ENCODE assay signal across 8 mouse cellular contexts in genomic region chr2:138033379-138034122, GRCm38 (mm10).
DNase-seq lines count a peak whose midpoint lies in the region; ATAC-seq and TF ChIP-seq lines count a peak whose summit lies in the region.

No protein-coding gene starts in this region.

- no peaks in the 10 kb centered on the region for H3K27me3 ChIP-seq in intestine, postnatal 0 days (replicated peaks; ENCODE audit: control insufficient read depth, insufficient read depth, low read length)
- H3K27me3 ChIP-seq in intestine, embryonic 16.5 days (replicated peaks; ENCODE audit: control insufficient read depth, insufficient read depth, low read length) = no peaks in the 10 kb centered on the region
- no peaks in the 10 kb centered on the region for H3K27me3 ChIP-seq in midbrain, embryonic 12.5 days
- H3K27me3 ChIP-seq in spleen, adult 2 months (ENCODE audit: control insufficient read depth, insufficient read depth, low read length) = no peaks in the 10 kb centered on the region

- H3K36me3 ChIP-seq in intestine, postnatal 0 days (ENCODE audit: control insufficient read depth, insufficient read depth) = no peaks in the 10 kb centered on the region
- H3K36me3 ChIP-seq in intestine, embryonic 16.5 days (ENCODE audit: control insufficient read depth, insufficient read depth, low read length) = no peaks in the 10 kb centered on the region
- no peaks in the 10 kb centered on the region for H3K36me3 ChIP-seq in midbrain, embryonic 12.5 days
- no peaks in the 10 kb centered on the region for H3K36me3 ChIP-seq in spleen, adult 2 months (ENCODE audit: control insufficient read depth, insufficient read depth, low read length)

- H3K4me2 ChIP-seq in intestine, postnatal 0 days (replicated peaks; ENCODE audit: low read depth) = no peak overlapping the region
- H3K4me2 ChIP-seq in intestine, embryonic 16.5 days (ENCODE audit: low read depth, low read length) = no peak overlapping the region
- H3K4me2 ChIP-seq in midbrain, embryonic 12.5 days (replicated peaks) = no peak overlapping the region

- peak; percentile 95 for TF ChIP-seq CTCF in intestine, postnatal 0 days (IDR thresholded peaks at IDR 0.05; ENCODE audit: low read depth)
- peak; percentile 39; the same call in 1 of the 2 replicates for TF ChIP-seq CTCF in spleen, adult 2 months (IDR thresholded peaks at IDR 0.05; ENCODE audit: extremely low read depth, insufficient read depth, insufficient read length, insufficient replicate concordance)

- H3K4me3 ChIP-seq in intestine, postnatal 0 days (ENCODE audit: low read depth, low read length) = no peak overlapping the region
- H3K4me3 ChIP-seq in intestine, embryonic 16.5 days (ENCODE audit: low read length) = no peak overlapping the region
- no peak overlapping the region for H3K4me3 ChIP-seq in midbrain, embryonic 12.5 days
- no peak overlapping the region for H3K4me3 ChIP-seq in spleen, adult 2 months (ENCODE audit: extremely low read depth, insufficient read depth, insufficient read length)

- no peak for ATAC-seq in intestine, postnatal 0 days
- ATAC-seq in intestine, embryonic 16.5 days = no peak
- ATAC-seq in midbrain, embryonic 12.5 days (ENCODE audit: low FRiP score, low read depth) = peak; percentile 77

- H3K9ac ChIP-seq in intestine, postnatal 0 days (ENCODE audit: low read depth, low read length) = no peak overlapping the region
- no peak overlapping the region for H3K9ac ChIP-seq in intestine, embryonic 16.5 days (ENCODE audit: low read depth, low read length)
- H3K9ac ChIP-seq in midbrain, embryonic 12.5 days (replicated peaks) = no peak overlapping the region

- no peaks in the 10 kb centered on the region for H3K9me3 ChIP-seq in intestine, postnatal 0 days (ENCODE audit: control insufficient read depth)
- H3K9me3 ChIP-seq in intestine, embryonic 16.5 days (ENCODE audit: control insufficient read depth, low read length) = no peaks in the 10 kb centered on the region
- no peaks in the 10 kb centered on the region for H3K9me3 ChIP-seq in midbrain, embryonic 12.5 days

- 36% methylated on average over 11 of the region's 11 CpGs for WGBS in intestine, postnatal 0 days
- 30% methylated on average over 11 of the region's 11 CpGs for WGBS in intestine, embryonic 16.5 days
- WGBS in midbrain, embryonic 12.5 days = 42% methylated on average over 11 of the region's 11 CpGs
- WGBS in spleen, adult 2 months = 26% methylated on average over 11 of the region's 11 CpGs

- DNase-seq in cerebellum, postnatal 14 days = peak; percentile 93 to 95
- peak; percentile 53 to 75 for DNase-seq in frontal cortex, postnatal 14 days (ENCODE audit: low spot score in 2 of 2)
- DNase-seq in hindlimb bud, embryonic 11.5 days (ENCODE audit: extremely low spot score, low read depth, low spot score) = peak; percentile 42
- DNase-seq in left cerebral cortex, adult 9 months (ENCODE audit: low spot score in 2 of 2) = peak; percentile 42 to 80
- DNase-seq in spleen, adult 2 months (ENCODE audit: low read depth in 1 of 2, low spot score in 2 of 2) = peak in 1 of 2 experiments; percentile 13

- no peaks in the 10 kb centered on the region for H3K4me1 ChIP-seq in intestine, postnatal 0 days (replicated peaks; ENCODE audit: control insufficient read depth, insufficient read depth, low read length)
- no peaks in the 10 kb centered on the region for H3K4me1 ChIP-seq in intestine, embryonic 16.5 days (ENCODE audit: control insufficient read depth, insufficient read depth, low read length)
- no peaks in the 10 kb centered on the region for H3K4me1 ChIP-seq in midbrain, embryonic 12.5 days
- no peaks in the 10 kb centered on the region for H3K4me1 ChIP-seq in spleen, adult 2 months (ENCODE audit: control insufficient read depth, insufficient read depth, insufficient read length)

- TF ChIP-seq POLR2A in spleen, adult 2 months (IDR thresholded peaks at IDR 0.05; ENCODE audit: low read depth, low read length) = no peak

- H3K27ac ChIP-seq in intestine, postnatal 0 days (ENCODE audit: low read depth, low read length) = no peak overlapping the region
- no peak overlapping the region for H3K27ac ChIP-seq in intestine, embryonic 16.5 days (ENCODE audit: low read length)
- no peak overlapping the region for H3K27ac ChIP-seq in midbrain, embryonic 12.5 days (replicated peaks)
- no peak overlapping the region for H3K27ac ChIP-seq in spleen, adult 2 months (ENCODE audit: insufficient read depth, low read length)
